Mouse (Mus musculus) embryonic facial prominence, embryonic 15.5 days (tissue): ENCODE results near the gene Orai2. TPM values are rescaled to one million over a fixed set of nuclear protein-coding genes. Genes with fewer than 3 reads are reported as not detected.
A peak's percentile ranks its signal among the peaks of the same experiment; 100 is the strongest.

Experiments used
- ATAC-seq: fragments of 200-750 bp; cut with Nextera tagmentation; 2 replicates; pipeline ENCODE4 v1.8.0; 2017; ENCODE audit warnings: low read depth, moderate TSS enrichment; ENCODE audit not compliant: insufficient number of reproducible peaks, low FRiP score, low TSS enrichment
- H3K27ac ChIP-seq: fragments of 300-500 bp; sonication (generic); replicated peaks from 2 replicates; pipeline ENCODE4 v1.5.1; 2015; ENCODE audit warnings: mild to moderate bottlenecking, inconsistent platforms
- H3K27me3 ChIP-seq: fragments of 300-500 bp; sonication (generic); 2 replicates; pipeline ENCODE4 v1.6.1; 2015; ENCODE audit warnings: inconsistent platforms
- H3K36me3 ChIP-seq: fragments of 300-500 bp; sonication (generic); 2 replicates; pipeline ENCODE4 v1.6.1; 2015; ENCODE audit warnings: mild to moderate bottlenecking, inconsistent platforms
- H3K4me1 ChIP-seq: fragments of 300-500 bp; sonication (generic); 2 replicates; pipeline ENCODE4 v1.6.1; 2015; ENCODE audit warnings: inconsistent platforms
- H3K4me2 ChIP-seq: fragments of 300-500 bp; sonication (generic); replicated peaks from 2 replicates; pipeline ENCODE4 v1.6.1; 2015; ENCODE audit warnings: mild to moderate bottlenecking, inconsistent platforms
- H3K4me3 ChIP-seq: fragments of 300-500 bp; sonication (generic); replicated peaks from 2 replicates; pipeline ENCODE4 v1.5.1; 2015; ENCODE audit warnings: mild to moderate bottlenecking, inconsistent platforms
- H3K9ac ChIP-seq: fragments of 300-500 bp; sonication (generic); 2 replicates; pipeline ENCODE4 v1.6.1; 2015; ENCODE audit warnings: inconsistent platforms
- H3K9me3 ChIP-seq: fragments of 300-500 bp; sonication (generic); replicated peaks from 2 replicates; pipeline ENCODE4 v1.6.1; 2016; ENCODE audit warnings: inconsistent platforms
- WGBS: fragments of 180-500 bp; shearing (Covaris S2); methylation state at CpG from one replicate; pipeline ENCODE4 v1.1.7; 2015; 5-methylcytosine and 5-hydroxymethylcytosine counted together
- polyA plus RNA-seq: library from polyadenylated mRNA; unstranded; fragments of >200 nt; fragmentation: Nextera tagmentation; extraction: Ambion mirVana; gene quantifications from 2 replicates; pipeline ENCODE4 v1.2.1, GENCODE M21; 2015

The Orai2 gene
- polyA plus RNA-seq, 1 experiment from 2014 or later: 18.3 TPM

DNA sequence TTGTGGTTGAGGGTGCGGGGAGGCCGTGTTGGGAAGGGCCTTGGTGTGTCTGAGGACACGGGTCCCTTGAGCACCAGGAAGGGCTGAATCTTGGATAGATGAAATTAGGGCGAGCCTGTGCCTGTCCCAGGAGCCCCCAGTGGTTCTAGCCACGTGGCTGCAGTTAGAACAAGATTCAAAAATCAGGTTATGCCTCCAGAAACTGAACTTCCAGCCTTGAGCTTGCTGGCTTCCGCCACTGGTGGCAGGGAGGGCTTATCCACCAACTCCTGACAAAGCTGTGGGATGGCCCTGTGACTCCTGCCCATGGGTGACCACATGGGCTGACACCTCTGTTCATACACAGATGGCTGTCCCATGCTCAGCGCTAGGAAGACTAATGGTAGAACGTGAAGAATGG lies 22.8 kb downstream of the Orai2 start:
- H3K36me3 ChIP-seq: no peaks in the 10 kb centered on the region
- H3K4me1 ChIP-seq: no peaks in the 10 kb centered on the region
- no peak overlapping the region for H3K4me2 ChIP-seq
- ATAC-seq: no peak
- no peaks in the 10 kb centered on the region for H3K9me3 ChIP-seq
- no peaks in the 10 kb centered on the region for H3K27me3 ChIP-seq
- no peak overlapping the region for H3K4me3 ChIP-seq
- 65% methylated on average over 8 of the region's 8 CpGs for WGBS
- no peak overlapping the region for H3K9ac ChIP-seq
- H3K27ac ChIP-seq: no peak overlapping the region

GRCm38 (mm10) chr5:136146936-136147335 lies 23.6 kb downstream of the Orai2 start:
- H3K9ac ChIP-seq: no peak overlapping the region
- H3K27ac ChIP-seq: no peak overlapping the region
- no peak overlapping the region for H3K4me2 ChIP-seq
- no peaks in the 10 kb centered on the region for H3K27me3 ChIP-seq
- 92% methylated on average over 1 of the region's 1 CpGs for WGBS
- H3K4me1 ChIP-seq: no peaks in the 10 kb centered on the region
- ATAC-seq: no peak
- no peak overlapping the region for H3K4me3 ChIP-seq
- H3K36me3 ChIP-seq: peaks cover 5% of the 10 kb centered on the region; the same call in 1 of the 2 replicates
- H3K9me3 ChIP-seq: no peaks in the 10 kb centered on the region

DNA sequence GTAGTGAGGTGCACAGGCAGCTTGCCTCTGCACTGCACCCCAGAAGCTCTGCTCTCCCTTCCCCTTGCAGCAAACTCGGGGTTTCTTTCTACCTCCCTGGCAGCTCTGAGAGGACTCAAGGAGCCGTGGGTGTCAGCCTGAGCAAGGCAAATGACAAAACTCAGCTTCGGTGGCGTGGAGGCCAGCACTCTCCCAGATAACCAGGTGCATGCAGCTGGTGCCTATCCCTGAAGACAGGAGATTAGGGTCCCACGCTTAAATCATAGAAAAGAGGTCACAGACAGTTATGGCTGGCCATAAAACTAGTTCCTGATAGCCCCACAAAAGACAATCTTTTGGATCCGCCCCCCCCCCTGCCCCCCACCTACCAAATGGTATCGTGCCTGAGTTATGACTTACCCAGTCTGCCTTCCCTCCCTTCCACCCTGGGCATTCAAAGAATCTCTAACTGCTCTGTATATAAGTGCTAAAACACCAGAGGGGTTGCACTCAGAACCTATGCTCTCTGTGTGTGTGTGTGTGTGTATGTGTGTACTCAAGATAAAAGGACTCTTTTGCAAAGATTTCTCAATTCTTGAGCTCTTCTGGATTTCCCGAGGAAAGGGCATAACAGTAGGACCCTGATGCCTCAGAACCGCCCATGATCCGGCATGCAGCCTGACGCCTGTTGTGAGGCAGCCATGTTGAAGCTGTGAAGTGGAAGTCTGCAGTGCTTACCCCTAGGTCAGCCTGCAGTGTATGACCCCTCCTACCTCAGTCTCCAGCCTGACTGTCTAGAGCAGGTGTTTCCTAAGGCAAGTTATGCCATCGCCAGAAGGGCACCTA lies 25.7 kb downstream of the Orai2 start:
- ATAC-seq: no peak
- Histone ChIP-seq H3K27me3 (no peaks in the 10 kb centered on the region), H3K36me3 (peaks cover 25% of the 10 kb centered on the region), H3K9ac (no peak overlapping the region), H3K4me3 (no peak overlapping the region), H3K9me3 (no peaks in the 10 kb centered on the region), H3K4me2 (no peak overlapping the region), H3K27ac (no peak overlapping the region), H3K4me1 (no peaks in the 10 kb centered on the region)
- WGBS: 69% methylated on average over 12 of the region's 12 CpGs

DNA sequence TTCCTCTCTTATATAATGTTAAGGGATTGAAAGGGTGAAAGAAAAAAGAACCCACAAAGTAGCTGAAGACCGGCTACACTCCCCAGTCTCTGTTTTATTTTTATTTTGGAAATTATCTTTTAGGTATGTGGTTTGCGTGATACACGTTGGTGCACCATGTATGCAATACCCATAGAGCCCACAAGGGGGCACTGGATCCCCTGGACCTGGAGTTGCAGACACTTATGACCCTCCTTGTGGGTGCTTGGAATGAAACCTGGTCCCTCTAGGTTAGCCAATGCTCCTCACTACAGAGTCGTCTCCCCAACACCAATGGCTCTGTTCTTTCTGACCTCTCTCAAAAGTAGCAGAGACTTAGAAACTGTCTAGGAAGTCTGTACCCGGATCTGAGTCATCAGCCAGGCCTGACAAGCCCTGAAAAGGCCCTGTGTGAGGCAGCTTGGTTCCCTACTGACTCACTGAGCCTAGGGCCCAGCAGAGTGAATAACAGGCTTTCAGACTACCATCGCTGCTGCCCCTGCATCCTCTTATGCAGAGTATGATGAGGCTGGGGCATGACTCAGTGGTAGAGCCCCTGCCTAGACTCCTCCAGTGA lies 27.3 kb downstream of the Orai2 start:
- WGBS: 86% methylated on average over 6 of the region's 6 CpGs
- H3K9me3 ChIP-seq: no peaks in the 10 kb centered on the region
- no peak for ATAC-seq

GRCm38 (mm10) chr5:136142746-136143145 lies 27.8 kb downstream of the Orai2 start:
- Histone ChIP-seq H3K9ac (no peak overlapping the region), H3K4me2 (no peak overlapping the region), H3K9me3 (no peaks in the 10 kb centered on the region), H3K36me3 (peaks cover 35% of the 10 kb centered on the region), H3K4me3 (no peak overlapping the region), H3K27ac (no peak overlapping the region), H3K4me1 (0 out of 2 replicates have a peak, but pooled peaks cover 4% of the 10 kb centered on the region), H3K27me3 (no peaks in the 10 kb centered on the region)
- WGBS: 89% methylated on average over 5 of the region's 5 CpGs
- no peak for ATAC-seq

More for the DNA sequence above, 27.3 kb downstream of the Orai2 start:
- no peaks in the 10 kb centered on the region for H3K4me1 ChIP-seq
- no peak overlapping the region for H3K4me2 ChIP-seq
- no peaks in the 10 kb centered on the region for H3K27me3 ChIP-seq
- no peak overlapping the region for H3K9ac ChIP-seq
- H3K4me3 ChIP-seq: no peak overlapping the region
- peaks cover 34% of the 10 kb centered on the region for H3K36me3 ChIP-seq
- no peak overlapping the region for H3K27ac ChIP-seq

DNA sequence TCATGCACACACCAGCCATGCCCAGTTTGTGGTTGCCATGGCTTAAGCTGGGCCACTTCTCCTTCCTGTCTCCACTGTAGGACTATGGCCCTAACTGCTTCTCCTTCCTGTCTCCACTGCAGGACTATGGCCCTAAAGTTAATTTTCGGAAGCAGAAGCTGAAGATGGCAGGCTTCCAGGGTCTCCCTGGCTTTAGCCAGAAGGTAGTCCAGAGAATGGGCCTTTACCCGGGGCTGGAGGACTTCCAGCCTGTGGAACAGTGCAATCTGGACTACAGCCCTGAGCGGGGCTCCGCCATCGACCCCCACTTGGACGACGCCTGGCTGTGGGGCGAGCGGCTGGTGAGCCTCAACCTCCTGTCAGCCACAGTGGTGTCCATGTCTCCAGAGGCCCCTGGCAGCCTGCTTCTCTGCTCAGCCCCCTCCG lies 30.4 kb downstream of the Orai2 start:
- H3K4me2 ChIP-seq: no peak overlapping the region
- H3K9ac ChIP-seq: no peak overlapping the region
- H3K36me3 ChIP-seq: peaks cover 35% of the 10 kb centered on the region
- peaks cover 18% of the 10 kb centered on the region for H3K4me1 ChIP-seq
- ATAC-seq: no peak
- no peaks in the 10 kb centered on the region for H3K27me3 ChIP-seq
- no peaks in the 10 kb centered on the region for H3K9me3 ChIP-seq
- H3K4me3 ChIP-seq: no peak overlapping the region
- H3K27ac ChIP-seq: no peak overlapping the region
- WGBS: 94% methylated on average over 10 of the region's 10 CpGs

- H3K9me3 ChIP-seq: no peaks in the 10 kb centered on the region
- no peak overlapping the region for H3K9ac ChIP-seq
- no peak overlapping the region for H3K4me2 ChIP-seq
- no peaks in the 10 kb centered on the region for H3K27me3 ChIP-seq
- H3K27ac ChIP-seq: no peak overlapping the region
- peaks cover 35% of the 10 kb centered on the region for H3K36me3 ChIP-seq
- WGBS: 94% methylated on average over 13 of the region's 13 CpGs
- H3K4me3 ChIP-seq: no peak overlapping the region
- ATAC-seq: no peak
- peaks cover 24% of the 10 kb centered on the region for H3K4me1 ChIP-seq
Measured at GRCm38 (mm10) chr5:136139393-136139792, 31.1 kb downstream of the Orai2 start.

DNA sequence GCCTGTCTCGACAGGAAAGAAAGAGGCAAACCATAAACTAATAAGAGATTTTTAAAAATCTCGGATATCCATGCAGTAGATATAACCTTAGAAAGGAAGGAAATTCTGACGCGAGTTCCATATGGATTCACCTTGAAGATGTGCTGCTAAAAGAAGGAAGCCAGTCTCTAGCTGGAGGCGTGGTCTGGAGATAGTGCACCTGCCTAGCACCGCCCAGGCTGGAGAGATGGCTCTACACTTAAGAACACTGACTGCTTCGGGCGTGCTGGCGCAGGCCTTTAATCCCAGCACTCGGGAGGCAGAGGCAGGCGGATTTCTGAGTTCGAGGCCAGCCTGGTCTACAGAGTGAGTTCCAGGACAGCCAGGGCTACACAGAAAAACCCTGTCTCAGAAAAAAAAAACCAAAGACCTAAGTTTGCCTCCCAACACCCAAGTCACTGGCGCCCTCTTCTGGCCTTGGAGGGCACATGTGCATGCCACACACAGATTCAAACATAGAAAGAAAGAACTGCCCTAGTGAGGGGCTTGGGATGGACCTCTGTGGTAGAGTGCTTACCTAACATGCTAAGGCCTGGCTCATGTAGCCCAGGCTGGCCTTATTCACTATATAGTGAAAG lies 32.7 kb downstream of the Orai2 start:
- Histone ChIP-seq H3K4me2 (no peak overlapping the region), H3K9me3 (no peaks in the 10 kb centered on the region), H3K27ac (no peak overlapping the region), H3K9ac (no peak overlapping the region), H3K27me3 (no peaks in the 10 kb centered on the region), H3K36me3 (peaks cover 44% of the 10 kb centered on the region), H3K4me1 (peaks cover 24% of the 10 kb centered on the region), H3K4me3 (no peak overlapping the region)
- no peak for ATAC-seq
- WGBS: 80% methylated on average over 13 of the region's 13 CpGs

- no peak for ATAC-seq
- no peaks in the 10 kb centered on the region for H3K27me3 ChIP-seq
- peak overlapping the region; percentile 63 for H3K9ac ChIP-seq
- 6% methylated on average over 20 of the region's 20 CpGs for WGBS
- no peaks in the 10 kb centered on the region for H3K9me3 ChIP-seq
- peaks cover 46% of the 10 kb centered on the region for H3K36me3 ChIP-seq
- H3K4me3 ChIP-seq: peak overlapping the region; percentile 62
- peak overlapping the region; percentile 57 for H3K4me2 ChIP-seq
- peak overlapping the region; percentile 61; the same call in 1 of the 2 replicates for H3K27ac ChIP-seq
- H3K4me1 ChIP-seq: peaks cover 24% of the 10 kb centered on the region
Measured at GRCm38 (mm10) chr5:136136292-136136990, 34.1 kb downstream of the Orai2 start.

GRCm38 (mm10) chr5:136135571-136136291 lies 34.8 kb downstream of the Orai2 start, which contains the start of the genes Lrwd1 and Alkbh4:
TSS of gene Lrwd1 (minus strand) at chr5:136136074.
TSS of gene Alkbh4 (plus strand) at chr5:136136146.
- H3K36me3 ChIP-seq: peaks cover 43% of the 10 kb centered on the region
- peak; percentile 94 for ATAC-seq
- peak within 1 kb of the TSS; percentile 57 for H3K4me2 ChIP-seq
- H3K4me1 ChIP-seq: peaks cover 24% of the 10 kb centered on the region
- no peaks in the 10 kb centered on the region for H3K9me3 ChIP-seq
- peak within 1 kb of the TSS; percentile 72 for H3K9ac ChIP-seq
- H3K4me3 ChIP-seq: peak within 1 kb of the TSS; percentile 62
- no peaks in the 10 kb centered on the region for H3K27me3 ChIP-seq
- WGBS: under 1% methylated on average over 60 of the region's 60 CpGs
- peak within 1 kb of the TSS; percentile 71 for H3K27ac ChIP-seq
